Mouse (Mus musculus) lung, postnatal 0 days (tissue): ENCODE data around the gene Nfkbib.
A peak's percentile ranks its signal among the peaks of the same experiment; 100 is the strongest.

Source experiments
- CTCF ChIP-seq: IDR thresholded peaks from 2 replicates; pipeline ENCODE4 v1.5.1; 2016; ENCODE audit warnings: antibody characterized with exemption, mild to moderate bottlenecking
- EP300 ChIP-seq: IDR thresholded peaks from 2 replicates; pipeline ENCODE4 v1.6.1; 2016; ENCODE audit warnings: antibody characterized with exemption, mild to moderate bottlenecking, control low read depth

DNA sequence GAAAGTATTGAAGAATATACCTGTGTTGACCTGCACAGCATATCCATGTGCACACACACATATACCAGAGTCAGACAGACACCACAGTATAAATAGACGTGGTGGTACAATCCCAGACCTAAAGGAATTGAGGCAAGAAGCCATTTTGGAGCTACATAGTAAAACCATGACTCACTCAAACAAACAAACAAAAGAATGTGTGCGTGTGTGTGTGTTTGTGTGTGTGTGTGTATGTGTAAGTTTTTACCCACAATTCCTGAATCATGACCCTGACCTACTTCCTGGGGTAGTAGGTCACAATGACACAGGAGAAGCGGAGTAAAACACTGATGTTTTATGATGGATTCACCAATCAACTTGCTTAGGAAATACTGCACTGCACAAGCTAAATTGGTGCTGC lies 34.1 kb upstream of the Nfkbib start:
- no peak for TF ChIP-seq CTCF
- peak; percentile 74 for TF ChIP-seq EP300
